Mouse (Mus musculus): ENCODE results near the gene Emilin2. TPM values are rescaled to one million over a fixed set of nuclear protein-coding genes. Genes with fewer than 3 reads are reported as not detected.

Emilin2 gene
- total and polyA plus RNA-seq, 3 experiments = 0.34 to 0.38 TPM; not detected in 1

DNA sequence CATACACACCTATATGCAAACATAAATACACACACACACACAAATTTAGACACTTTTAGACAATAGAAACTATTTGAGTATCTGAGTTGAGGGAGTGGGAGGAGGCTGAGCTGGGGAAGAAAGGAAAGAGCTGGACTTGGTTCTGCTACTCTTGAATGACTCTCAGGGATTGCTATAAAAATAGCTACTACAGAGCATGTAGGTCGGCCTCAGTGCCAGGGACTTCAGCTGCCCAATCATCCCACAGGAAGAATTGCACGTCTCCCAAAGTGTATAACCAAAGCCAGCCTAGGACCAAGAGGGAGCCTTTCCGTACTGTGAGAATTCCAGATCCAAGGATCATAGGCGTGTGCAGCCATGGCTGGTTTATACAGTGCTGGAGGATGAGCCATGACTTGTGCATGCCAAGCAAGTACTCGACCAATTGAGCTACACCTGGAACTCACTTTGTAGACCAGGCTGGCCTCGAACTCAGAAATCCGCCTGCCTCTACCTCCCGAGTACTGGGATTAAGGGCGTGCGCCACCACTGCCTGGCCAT, 4.5 kb downstream of the Emilin2 start:
- no peak overlapping the region for H3K27ac ChIP-seq (ENCODE audit: insufficient read depth, low read depth)
- in situ Hi-C loops (cut with MboI; ENCODE audit: low pct_ligation_motif_present, low pct_unique_long_range_greater_than_20kb, low sequenced_read_pairs) = no loop called here
- dilution Hi-C loops (cut with MboI; ENCODE audit: extremely low pct_ligation_motif_present, extremely low pct_unique_long_range_greater_than_20kb, low sequenced_read_pairs) = no loop called here
- DNase-seq (ENCODE audit: extremely low read depth) = no peak
- H3K27me3 ChIP-seq (replicated peaks) = no peaks in the 10 kb centered on the region
- no peaks in the 10 kb centered on the region for H3K36me3 ChIP-seq (replicated peaks in 1 of 2; ENCODE audit: control insufficient read depth in 1 of 2, insufficient read depth in 1 of 2, low read length in 1 of 2)
- no peak overlapping the region for H3K9ac ChIP-seq (ENCODE audit: insufficient read depth, low read depth)
- no peak overlapping the region for H3K4me2 ChIP-seq (ENCODE audit: insufficient read depth, low read depth, poor library complexity, severe bottlenecking)
- no peak overlapping the region for H3K4me3 ChIP-seq (replicated peaks in 1 of 3; ENCODE audit: low read depth in 2 of 3, low read length in 2 of 3, poor library complexity in 1 of 3)
- no peaks in the 10 kb centered on the region for H3K9me3 ChIP-seq (replicated peaks; ENCODE audit: low read length)
- H3K4me1 ChIP-seq (ENCODE audit: control insufficient read depth in 1 of 2, insufficient read depth in 2 of 2) = no peaks in the 10 kb centered on the region
- TF ChIP-seq ZNF384 (IDR thresholded peaks at IDR 0.05; ENCODE audit: low read depth, low read length) (no peak), MAX (IDR thresholded peaks at IDR 0.05; ENCODE audit: low read length) (no peak), ELF1 (IDR thresholded peaks at IDR 0.05; ENCODE audit: low read depth, low read length) (no peak), SIN3A (IDR thresholded peaks at IDR 0.05; ENCODE audit: low read length) (no peak), HCFC1 (IDR thresholded peaks at IDR 0.05; ENCODE audit: low read depth, low read length) (no peak), RCOR1 (conservative IDR thresholded peaks at IDR 0.05; ENCODE audit: low read depth, low read length) (no peak), NRF1 (IDR thresholded peaks at IDR 0.05; ENCODE audit: low read depth, low read length) (no peak), RAD21 (IDR thresholded peaks at IDR 0.05; ENCODE audit: low read depth, low read length) (no peak), IRF4 (IDR thresholded peaks at IDR 0.05; ENCODE audit: low read depth, low read length) (no peak), BHLHE40 (IDR thresholded peaks at IDR 0.05; ENCODE audit: low read depth, low read length) (no peak), PAX5 (IDR thresholded peaks at IDR 0.05; ENCODE audit: low read length) (no peak), MXI1 (IDR thresholded peaks at IDR 0.05; ENCODE audit: low read depth, low read length) (no peak), JUND (conservative IDR thresholded peaks at IDR 0.05; ENCODE audit: low read depth, low read length) (no peak)
- no peaks in the 10 kb centered on the region for H3K79me2 ChIP-seq (replicated peaks; ENCODE audit: control insufficient read depth, extremely low read depth, insufficient read depth, poor library complexity, severe bottlenecking)

- Histone ChIP-seq H3K9me3 (replicated peaks; ENCODE audit: low read length) (no peaks in the 10 kb centered on the region), H3K4me3 (replicated peaks in 1 of 3; ENCODE audit: low read depth in 2 of 3, low read length in 2 of 3, poor library complexity in 1 of 3) (no peak overlapping the region), H3K9ac (ENCODE audit: insufficient read depth, low read depth) (no peak overlapping the region), H3K79me2 (replicated peaks; ENCODE audit: control insufficient read depth, extremely low read depth, insufficient read depth, poor library complexity, severe bottlenecking) (no peaks in the 10 kb centered on the region), H3K4me2 (ENCODE audit: insufficient read depth, low read depth, poor library complexity, severe bottlenecking) (no peak overlapping the region), H3K27ac (ENCODE audit: insufficient read depth, low read depth) (no peak overlapping the region), H3K4me1 (ENCODE audit: control insufficient read depth in 1 of 2, insufficient read depth in 2 of 2) (no peaks in the 10 kb centered on the region), H3K27me3 (replicated peaks) (no peaks in the 10 kb centered on the region), H3K36me3 (replicated peaks in 1 of 2; ENCODE audit: control insufficient read depth in 1 of 2, insufficient read depth in 1 of 2, low read length in 1 of 2) (no peaks in the 10 kb centered on the region)
- dilution Hi-C loops (cut with MboI; ENCODE audit: extremely low pct_ligation_motif_present, extremely low pct_unique_long_range_greater_than_20kb, low sequenced_read_pairs) = no loop called here
- no peak for DNase-seq (ENCODE audit: extremely low read depth)
- in situ Hi-C loops (cut with MboI; ENCODE audit: low pct_ligation_motif_present, low pct_unique_long_range_greater_than_20kb, low sequenced_read_pairs) = no loop called here
- TF ChIP-seq ELF1 (IDR thresholded peaks at IDR 0.05; ENCODE audit: low read depth, low read length) (no peak), JUND (conservative IDR thresholded peaks at IDR 0.05; ENCODE audit: low read depth, low read length) (no peak), ZC3H11A (IDR thresholded peaks at IDR 0.05; ENCODE audit: low read depth, low read length) (no peak), SMC3 (IDR thresholded peaks at IDR 0.05; ENCODE audit: low read depth, low read length) (no peak), UBTF (IDR thresholded peaks at IDR 0.05; ENCODE audit: low read depth, low read length) (no peak), MEF2A (IDR thresholded peaks at IDR 0.05; ENCODE audit: borderline replicate concordance, low read depth, low read length) (no peak), ETS1 (conservative IDR thresholded peaks at IDR 0.05; ENCODE audit: low read depth, low read length) (no peak), USF2 (conservative IDR thresholded peaks at IDR 0.05; ENCODE audit: low read depth, low read length) (no peak), MAFK (IDR thresholded peaks at IDR 0.05; ENCODE audit: insufficient replicate concordance, low read length) (no peak)
Observed at GRCm38 (mm10) chr17:71306716-71307115, 5.1 kb downstream of the Emilin2 start.

Measured in CH12.LX (cell line).